Mouse (Mus musculus): Measurements from ENCODE around the gene Cpa2. TPM values are rescaled to one million over a fixed set of nuclear protein-coding genes. Genes with fewer than 3 reads are reported as not detected.

Gene Cpa2
- polyA plus RNA-seq, 1 experiment from 2014 or later: 8.7 TPM

DNA sequence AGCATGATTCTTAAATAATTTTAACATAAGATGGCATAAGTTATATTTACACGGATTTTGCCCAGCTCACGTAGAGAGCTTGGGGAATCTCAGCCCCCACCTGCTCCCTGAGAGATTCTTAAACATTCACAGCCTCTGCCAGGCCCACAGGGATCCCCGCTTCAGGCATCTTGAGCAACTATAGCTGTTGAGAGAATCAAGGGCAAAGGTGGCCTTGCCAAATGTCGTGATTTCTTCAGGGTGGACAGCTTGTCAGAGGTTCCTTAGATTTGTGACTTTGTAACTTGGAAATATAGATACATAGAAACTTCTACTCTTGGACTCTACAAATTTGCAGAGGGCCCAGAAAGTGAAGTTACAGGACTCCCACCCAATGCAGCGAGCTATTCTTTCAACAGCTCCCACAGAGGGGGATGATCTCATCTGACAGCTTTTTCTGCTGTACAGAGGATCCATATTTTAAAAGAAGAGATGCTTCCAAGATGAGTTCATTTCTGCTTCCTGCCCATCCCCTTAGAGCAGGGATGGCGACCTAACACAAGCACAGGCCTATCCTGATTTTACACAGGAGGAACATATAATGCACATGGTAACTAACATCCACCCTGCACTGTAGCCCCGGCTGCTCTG is 12.1 kb downstream of the Cpa2 start:
- H3K9me3 ChIP-seq (ENCODE audit: control insufficient read depth, low read length): no peaks in the 10 kb centered on the region
- no peak overlapping the region for H3K9ac ChIP-seq (replicated peaks; ENCODE audit: low read length)
- H3K27me3 ChIP-seq (ENCODE audit: control insufficient read depth, insufficient read depth, low read length): no peaks in the 10 kb centered on the region
- no peak overlapping the region for H3K4me3 ChIP-seq (replicated peaks; ENCODE audit: low read depth, low read length)
- DNase-seq: no peak
- no peak overlapping the region for H3K4me2 ChIP-seq (ENCODE audit: low read length)
- H3K27ac ChIP-seq (replicated peaks; ENCODE audit: low read depth, low read length): no peak overlapping the region; the same call in 1 of the 2 replicates
- 76% methylated on average over 7 of the region's 7 CpGs for WGBS
- peaks cover 26% of the 10 kb centered on the region for H3K4me1 ChIP-seq (ENCODE audit: control insufficient read depth, insufficient read depth, low read length)
- no peaks in the 10 kb centered on the region for H3K36me3 ChIP-seq (ENCODE audit: control insufficient read depth, insufficient read depth, low read length)
- no peak for ATAC-seq (ENCODE audit: low FRiP score, low TSS enrichment)

DNA sequence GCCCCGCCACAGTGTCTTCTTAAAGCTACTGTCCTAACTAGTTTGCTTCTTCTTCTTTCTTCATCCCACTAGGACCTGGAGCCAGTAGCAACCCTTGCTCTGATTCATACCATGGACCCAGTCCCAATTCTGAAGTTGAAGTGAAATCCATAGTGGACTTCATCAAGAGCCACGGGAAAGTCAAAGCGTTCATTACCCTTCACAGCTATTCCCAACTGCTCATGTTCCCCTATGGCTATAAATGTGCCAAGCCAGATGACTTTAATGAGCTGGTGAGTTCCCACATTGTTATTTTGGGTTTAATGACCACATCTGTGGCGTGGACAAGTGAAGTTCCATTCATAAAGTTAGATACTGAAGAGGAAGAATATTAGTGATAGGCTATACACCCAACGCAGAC is 12.7 kb downstream of the Cpa2 start:
- Histone ChIP-seq H3K27ac (replicated peaks; ENCODE audit: low read depth, low read length) (no peak overlapping the region), H3K4me2 (ENCODE audit: low read length) (no peak overlapping the region), H3K9me3 (ENCODE audit: control insufficient read depth, low read length) (no peaks in the 10 kb centered on the region), H3K4me3 (replicated peaks; ENCODE audit: low read depth, low read length) (no peak overlapping the region), H3K9ac (replicated peaks; ENCODE audit: low read length) (no peak overlapping the region), H3K36me3 (ENCODE audit: control insufficient read depth, insufficient read depth, low read length) (no peaks in the 10 kb centered on the region), H3K4me1 (ENCODE audit: control insufficient read depth, insufficient read depth, low read length) (peaks cover 22% of the 10 kb centered on the region), H3K27me3 (ENCODE audit: control insufficient read depth, insufficient read depth, low read length) (no peaks in the 10 kb centered on the region)
- 85% methylated on average over 5 of the region's 5 CpGs for WGBS
- DNase-seq (no peak), ATAC-seq (ENCODE audit: low FRiP score, low TSS enrichment) (no peak)

DNA sequence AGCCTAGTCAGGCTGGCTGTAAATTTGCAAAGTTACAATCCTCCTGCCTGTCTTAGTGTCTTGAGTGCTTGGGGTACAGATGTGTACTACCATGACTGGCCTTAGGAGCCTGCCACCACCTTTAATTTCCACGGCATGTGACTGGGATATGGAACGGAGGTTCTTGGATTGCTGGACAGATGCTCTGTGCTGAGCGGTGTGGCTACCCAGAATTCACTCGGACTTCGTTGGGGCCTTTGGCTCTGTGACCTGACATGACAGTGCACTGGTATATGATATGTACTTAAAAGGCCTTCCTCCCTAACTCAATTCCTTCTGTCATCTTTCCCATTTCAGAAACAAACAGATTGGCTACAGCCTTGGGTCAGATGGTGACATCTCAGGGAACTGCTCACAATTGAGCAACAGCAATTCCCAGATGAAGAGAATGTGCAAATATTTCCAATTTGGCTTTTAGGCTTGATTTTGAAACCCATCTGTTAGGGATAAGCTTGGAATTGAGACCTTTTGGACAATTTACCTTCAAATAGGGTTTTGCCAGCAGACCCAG is 13.3 kb downstream of the Cpa2 start:
- Histone ChIP-seq H3K9me3 (ENCODE audit: control insufficient read depth, low read length) (no peaks in the 10 kb centered on the region), H3K27ac (replicated peaks; ENCODE audit: low read depth, low read length) (no peak overlapping the region), H3K9ac (replicated peaks; ENCODE audit: low read length) (no peak overlapping the region), H3K4me2 (ENCODE audit: low read length) (no peak overlapping the region), H3K36me3 (ENCODE audit: control insufficient read depth, insufficient read depth, low read length) (no peaks in the 10 kb centered on the region), H3K4me1 (ENCODE audit: control insufficient read depth, insufficient read depth, low read length) (peaks cover 19% of the 10 kb centered on the region), H3K4me3 (replicated peaks; ENCODE audit: low read depth, low read length) (no peak overlapping the region), H3K27me3 (ENCODE audit: control insufficient read depth, insufficient read depth, low read length) (no peaks in the 10 kb centered on the region)
- ATAC-seq (ENCODE audit: low FRiP score, low TSS enrichment) (no peak), DNase-seq (no peak)
- WGBS: 93% methylated on average over 5 of the region's 5 CpGs

DNA sequence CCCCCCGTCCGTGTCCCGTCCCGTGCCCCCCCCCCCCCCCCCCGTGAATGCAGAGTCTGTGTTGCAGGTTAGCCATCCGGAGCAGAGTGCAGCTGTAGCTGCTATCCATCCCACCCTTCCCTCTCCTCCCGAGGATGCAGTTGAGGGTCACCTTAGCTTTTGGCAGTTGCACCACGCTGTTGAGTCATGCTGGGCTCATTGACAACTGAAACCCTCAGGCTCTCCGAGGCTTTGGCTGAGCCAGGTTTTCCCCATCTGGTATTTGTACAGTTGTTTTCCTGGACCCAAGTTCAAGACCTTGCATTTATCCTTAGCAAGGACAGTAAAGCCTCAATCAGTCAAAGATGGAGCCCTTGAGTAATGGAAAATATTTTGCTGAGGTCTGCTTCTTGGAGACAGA is 14.7 kb downstream of the Cpa2 start:
- DNase-seq (no peak), ATAC-seq (ENCODE audit: low FRiP score, low TSS enrichment) (no peak)
- H3K4me2 ChIP-seq (ENCODE audit: low read length): no peak overlapping the region
- no peaks in the 10 kb centered on the region for H3K36me3 ChIP-seq (ENCODE audit: control insufficient read depth, insufficient read depth, low read length)
- no peak overlapping the region for H3K27ac ChIP-seq (replicated peaks; ENCODE audit: low read depth, low read length)
- no peaks in the 10 kb centered on the region for H3K9me3 ChIP-seq (ENCODE audit: control insufficient read depth, low read length)
- no peak overlapping the region for H3K4me3 ChIP-seq (replicated peaks; ENCODE audit: low read depth, low read length)
- H3K4me1 ChIP-seq (ENCODE audit: control insufficient read depth, insufficient read depth, low read length): peaks cover 19% of the 10 kb centered on the region
- no peaks in the 10 kb centered on the region for H3K27me3 ChIP-seq (ENCODE audit: control insufficient read depth, insufficient read depth, low read length)
- WGBS: 12% methylated on average over 5 of the region's 9 CpGs
- H3K9ac ChIP-seq (replicated peaks; ENCODE audit: low read length): no peak overlapping the region

DNA sequence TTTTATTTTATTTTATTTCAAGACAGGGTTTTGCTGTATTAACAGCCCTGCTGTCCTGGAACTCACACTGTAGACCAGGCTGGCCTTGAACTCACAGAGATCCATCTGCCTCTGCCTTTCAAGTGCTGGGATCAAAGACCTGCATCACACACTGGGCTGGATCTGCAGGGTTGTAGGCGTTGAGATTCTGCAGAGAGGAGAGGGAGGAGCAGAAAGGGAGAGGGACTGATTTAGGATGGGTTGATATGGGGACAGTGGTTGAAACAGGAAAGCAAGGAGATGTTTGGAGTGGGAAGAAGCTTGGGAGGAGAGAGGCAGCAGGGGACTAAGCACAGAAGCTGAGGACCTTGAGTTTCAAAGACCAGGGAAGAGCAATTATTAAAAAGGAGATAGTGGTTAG is 18.3 kb downstream of the Cpa2 start:
- no peak overlapping the region for H3K4me3 ChIP-seq (replicated peaks; ENCODE audit: low read depth, low read length)
- H3K27me3 ChIP-seq (ENCODE audit: control insufficient read depth, insufficient read depth, low read length): no peaks in the 10 kb centered on the region
- no peak overlapping the region for H3K27ac ChIP-seq (replicated peaks; ENCODE audit: low read depth, low read length)
- H3K4me1 ChIP-seq (ENCODE audit: control insufficient read depth, insufficient read depth, low read length): no peaks in the 10 kb centered on the region
- 50% methylated on average over 1 of the region's 1 CpGs for WGBS
- ATAC-seq (ENCODE audit: low FRiP score, low TSS enrichment): no peak
- H3K9ac ChIP-seq (replicated peaks; ENCODE audit: low read length): no peak overlapping the region
- no peaks in the 10 kb centered on the region for H3K9me3 ChIP-seq (ENCODE audit: control insufficient read depth, low read length)
- DNase-seq: no peak
- no peak overlapping the region for H3K4me2 ChIP-seq (ENCODE audit: low read length)
- H3K36me3 ChIP-seq (ENCODE audit: control insufficient read depth, insufficient read depth, low read length): no peaks in the 10 kb centered on the region

DNA sequence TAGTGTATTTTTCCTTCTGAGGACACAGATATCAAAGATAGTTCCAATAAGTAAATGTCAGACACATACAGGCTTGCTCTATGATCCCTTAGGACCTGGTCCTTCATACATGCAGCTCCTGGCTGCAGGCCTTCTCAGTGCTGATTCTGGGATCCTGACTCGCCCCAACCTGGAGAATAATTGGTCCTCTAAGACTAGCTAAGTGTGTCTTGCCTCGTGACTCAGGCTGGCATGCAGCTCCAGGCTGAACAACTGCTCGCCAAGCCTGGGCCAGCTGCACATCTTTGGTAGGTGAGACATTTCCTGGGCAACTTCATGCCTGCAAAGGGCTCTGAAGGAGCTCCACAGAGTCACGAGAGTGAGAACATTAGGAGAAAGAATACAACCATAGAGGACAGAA is 20.8 kb downstream of the Cpa2 start:
- DNase-seq (no peak), ATAC-seq (ENCODE audit: low FRiP score, low TSS enrichment) (no peak)
- H3K27ac ChIP-seq (replicated peaks; ENCODE audit: low read depth, low read length): no peak overlapping the region
- H3K27me3 ChIP-seq (ENCODE audit: control insufficient read depth, insufficient read depth, low read length): no peaks in the 10 kb centered on the region
- H3K4me2 ChIP-seq (ENCODE audit: low read length): no peak overlapping the region
- WGBS: 80% methylated on average over 4 of the region's 4 CpGs
- H3K36me3 ChIP-seq (ENCODE audit: control insufficient read depth, insufficient read depth, low read length): no peaks in the 10 kb centered on the region
- no peaks in the 10 kb centered on the region for H3K9me3 ChIP-seq (ENCODE audit: control insufficient read depth, low read length)
- no peak overlapping the region for H3K4me3 ChIP-seq (replicated peaks; ENCODE audit: low read depth, low read length)
- H3K9ac ChIP-seq (replicated peaks; ENCODE audit: low read length): no peak overlapping the region
- no peaks in the 10 kb centered on the region for H3K4me1 ChIP-seq (ENCODE audit: control insufficient read depth, insufficient read depth, low read length)

DNA sequence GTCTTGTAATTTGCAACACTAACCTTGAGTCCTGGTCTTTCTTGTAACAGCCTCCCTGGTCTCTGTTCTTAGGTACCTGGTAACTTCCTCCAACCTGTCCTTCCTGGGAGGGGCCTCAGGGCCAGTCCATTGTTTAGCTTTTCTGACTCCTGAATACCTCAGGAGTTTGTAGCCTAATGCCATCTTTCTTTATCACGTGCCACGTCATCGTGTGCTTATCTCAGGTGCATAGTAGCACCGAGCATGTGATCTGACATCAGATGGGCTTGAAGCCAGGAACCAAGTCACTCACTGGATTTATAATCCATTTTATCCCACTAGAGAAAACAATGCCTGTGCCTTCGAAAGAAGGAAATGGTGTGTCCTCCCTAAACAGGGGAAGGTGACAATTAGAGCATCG is 22.2 kb downstream of the Cpa2 start:
- H3K4me2 ChIP-seq (ENCODE audit: low read length): no peak overlapping the region
- no peak for DNase-seq
- H3K27ac ChIP-seq (replicated peaks; ENCODE audit: low read depth, low read length): no peak overlapping the region
- no peaks in the 10 kb centered on the region for H3K9me3 ChIP-seq (ENCODE audit: control insufficient read depth, low read length)
- no peak overlapping the region for H3K9ac ChIP-seq (replicated peaks; ENCODE audit: low read length)
- no peak overlapping the region for H3K4me3 ChIP-seq (replicated peaks; ENCODE audit: low read depth, low read length)
- 82% methylated on average over 6 of the region's 6 CpGs for WGBS
- H3K36me3 ChIP-seq (ENCODE audit: control insufficient read depth, insufficient read depth, low read length): no peaks in the 10 kb centered on the region
- ATAC-seq (ENCODE audit: low FRiP score, low TSS enrichment): no peak
- H3K4me1 ChIP-seq (ENCODE audit: control insufficient read depth, insufficient read depth, low read length): no peaks in the 10 kb centered on the region
- no peaks in the 10 kb centered on the region for H3K27me3 ChIP-seq (ENCODE audit: control insufficient read depth, insufficient read depth, low read length)

DNA sequence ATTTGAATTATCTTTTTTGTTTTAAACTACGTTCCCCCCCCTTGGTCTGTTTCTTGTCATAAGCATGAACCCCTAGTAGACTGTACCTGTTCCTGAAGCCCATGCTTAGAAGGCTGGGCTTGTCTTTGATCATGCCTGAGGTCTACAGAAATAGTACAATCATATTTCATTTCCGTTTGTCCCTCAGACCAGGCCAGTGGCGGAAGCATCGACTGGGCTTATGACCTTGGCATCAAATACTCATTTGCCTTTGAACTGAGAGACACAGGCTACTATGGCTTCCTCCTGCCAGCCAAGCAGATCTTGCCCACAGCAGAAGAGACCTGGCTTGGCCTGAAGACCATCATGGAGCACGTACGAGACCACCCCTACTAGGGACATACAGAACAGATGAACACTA is 22.7 kb downstream of the Cpa2 start:
- ATAC-seq (ENCODE audit: low FRiP score, low TSS enrichment): no peak
- Histone ChIP-seq H3K4me3 (replicated peaks; ENCODE audit: low read depth, low read length) (no peak overlapping the region), H3K27me3 (ENCODE audit: control insufficient read depth, insufficient read depth, low read length) (no peaks in the 10 kb centered on the region), H3K4me1 (ENCODE audit: control insufficient read depth, insufficient read depth, low read length) (no peaks in the 10 kb centered on the region), H3K27ac (replicated peaks; ENCODE audit: low read depth, low read length) (no peak overlapping the region), H3K36me3 (ENCODE audit: control insufficient read depth, insufficient read depth, low read length) (no peaks in the 10 kb centered on the region), H3K4me2 (ENCODE audit: low read length) (no peak overlapping the region), H3K9ac (replicated peaks; ENCODE audit: low read length) (no peak overlapping the region), H3K9me3 (ENCODE audit: control insufficient read depth, low read length) (no peaks in the 10 kb centered on the region)
- no peak for DNase-seq
- WGBS: 95% methylated on average over 6 of the region's 6 CpGs

DNA sequence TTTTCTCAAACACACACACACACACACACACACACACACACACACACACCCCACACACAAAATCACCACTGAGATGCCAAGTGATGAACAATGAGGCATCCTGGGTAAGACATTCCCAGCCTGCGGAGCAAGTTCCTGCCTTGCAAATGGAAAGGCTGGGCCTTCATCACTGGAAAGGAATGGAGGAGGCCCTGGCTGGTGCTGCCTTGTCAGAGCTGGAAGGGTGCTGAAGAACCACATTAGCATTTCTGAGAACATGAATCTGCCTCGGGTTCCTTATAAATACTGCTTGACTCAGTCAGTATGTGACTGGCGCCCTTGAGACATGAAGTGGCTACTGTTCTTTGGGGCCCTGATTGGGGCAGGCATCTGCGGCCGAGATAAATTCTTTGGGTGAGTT is 26.7 kb downstream of the Cpa2 start, which contains the start of gene Cpa4:
Gene Cpa4 (plus strand): TSS at position 301 of the 400 bp plus-strand sequence.
- Histone ChIP-seq H3K9me3 (ENCODE audit: control insufficient read depth, low read length) (no peaks in the 10 kb centered on the region), H3K4me2 (ENCODE audit: low read length) (no peak within 1 kb of the TSS), H3K27me3 (ENCODE audit: control insufficient read depth, insufficient read depth, low read length) (no peaks in the 10 kb centered on the region), H3K4me3 (replicated peaks; ENCODE audit: low read depth, low read length) (no peak within 1 kb of the TSS), H3K36me3 (ENCODE audit: control insufficient read depth, insufficient read depth, low read length) (no peaks in the 10 kb centered on the region), H3K4me1 (ENCODE audit: control insufficient read depth, insufficient read depth, low read length) (peaks cover 8% of the 10 kb centered on the region), H3K27ac (replicated peaks; ENCODE audit: low read depth, low read length) (no peak within 1 kb of the TSS), H3K9ac (replicated peaks; ENCODE audit: low read length) (no peak within 1 kb of the TSS)
- DNase-seq (no peak), ATAC-seq (ENCODE audit: low FRiP score, low TSS enrichment) (no peak)
- 76% methylated on average over 5 of the region's 5 CpGs for WGBS

All from midbrain, embryonic 14.5 days (tissue).